Mouse (Mus musculus) right cerebral cortex, postnatal 36 days (tissue): Measurements from ENCODE around the gene Ttc28.

Experiments
- DNase-seq, 2 experiments: peaks; one replicate each; pipeline ENCODE4 v3.0.0; 2022; ENCODE audit warnings: low spot score in 2 of 2, mixed read lengths in 1 of 2

The Ttc28 gene

GRCm38 (mm10) chr5:111205817-111206216, 326.2 kb downstream of the Ttc28 start:
- no peak for DNase-seq

GRCm38 (mm10) chr5:111207924-111208659, 328.5 kb downstream of the Ttc28 start:
- DNase-seq, result no peak

GRCm38 (mm10) chr5:111208660-111208969, 329.0 kb downstream of the Ttc28 start:
- peak; percentile 31 to 33 for DNase-seq

GRCm38 (mm10) chr5:111213935-111214450, 334.4 kb downstream of the Ttc28 start:
- DNase-seq, result no peak

GRCm38 (mm10) chr5:111214890-111215289, 335.3 kb downstream of the Ttc28 start:
- DNase-seq, result peak; percentile 44 to 59

GRCm38 (mm10) chr5:111215722-111216121, 336.1 kb downstream of the Ttc28 start:
- DNase-seq, result no peak

GRCm38 (mm10) chr5:111216166-111216565, 336.6 kb downstream of the Ttc28 start:
- DNase-seq, result peak; percentile 56 to 60

- DNase-seq, result no peak
These were observed 338.0 kb downstream of the Ttc28 start for GRCm38 (mm10) chr5:111217447-111218110.

GRCm38 (mm10) chr5:111218111-111218891, 338.7 kb downstream of the Ttc28 start:
- no peak for DNase-seq

GRCm38 (mm10) chr5:111218998-111219397, 339.4 kb downstream of the Ttc28 start:
- DNase-seq, result no peak

GRCm38 (mm10) chr5:111220679-111221380, 341.2 kb downstream of the Ttc28 start:
- no peak for DNase-seq

GRCm38 (mm10) chr5:111222820-111223219, 343.2 kb downstream of the Ttc28 start:
- DNase-seq, result no peak

GRCm38 (mm10) chr5:111225306-111225705, 345.7 kb downstream of the Ttc28 start:
- no peak for DNase-seq

GRCm38 (mm10) chr5:111226486-111226885, 346.9 kb downstream of the Ttc28 start:
- DNase-seq, result no peak

GRCm38 (mm10) chr5:111227850-111228249, 348.2 kb downstream of the Ttc28 start:
- no peak for DNase-seq

- peak; percentile 44 to 48 for DNase-seq
These were observed 348.9 kb downstream of the Ttc28 start for GRCm38 (mm10) chr5:111228302-111229040.

- DNase-seq, result no peak
These were observed 349.4 kb downstream of the Ttc28 start for GRCm38 (mm10) chr5:111229041-111229394.

- no peak for DNase-seq
These were observed 350.1 kb downstream of the Ttc28 start for GRCm38 (mm10) chr5:111229671-111230070.

GRCm38 (mm10) chr5:111231044-111231443, 351.4 kb downstream of the Ttc28 start:
- no peak for DNase-seq

GRCm38 (mm10) chr5:111231769-111232168, 352.2 kb downstream of the Ttc28 start:
- no peak for DNase-seq
